Mouse (Mus musculus): ENCODE measurements around the gene Lin54. TPM values are rescaled to one million over a fixed set of nuclear protein-coding genes. Genes with fewer than 3 reads are reported as not detected.

The Lin54 gene
- polyA plus RNA-seq (2012; ENCODE audit: insufficient read depth, insufficient read length, missing spikeins), result 12.1 and 13.9 TPM in 2 replicates

DNA sequence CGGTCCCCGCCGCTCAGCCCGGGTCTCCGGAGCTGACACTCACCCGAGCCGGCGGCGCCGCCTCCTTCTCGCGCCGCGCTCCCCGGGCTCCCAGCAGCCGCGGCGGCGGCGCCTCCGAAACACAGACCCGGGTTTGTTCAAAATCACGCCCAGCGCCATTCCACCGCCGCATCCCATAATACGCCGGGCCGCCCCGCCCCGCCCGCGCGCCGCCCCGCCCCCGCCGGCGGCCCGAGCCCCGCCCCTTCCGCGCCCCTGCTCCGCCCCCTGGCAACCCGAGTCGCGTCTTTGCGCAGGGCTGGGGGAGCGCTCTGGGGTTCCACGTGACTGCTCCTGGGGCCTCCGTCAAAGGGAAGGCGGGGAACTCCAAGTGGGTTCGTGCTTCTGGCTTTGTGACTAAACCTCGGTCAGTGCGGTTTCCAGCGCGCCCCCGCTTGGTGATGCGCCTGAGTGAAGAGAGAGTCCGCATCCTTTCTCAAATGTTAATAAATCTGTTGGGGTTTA lies at the start of gene Lin54:
Gene Lin54, minus strand, starts transcription at position 182 of the 504 bp plus-strand sequence.
- peak within 1 kb of the TSS; percentile 97 for H3K4me3 ChIP-seq (ENCODE audit: insufficient read depth, low read length)
- H3K27ac ChIP-seq (ENCODE audit: insufficient read depth, low read depth, low read length), result peak within 1 kb of the TSS; percentile 51
- H3K4me1 ChIP-seq (ENCODE audit: control insufficient read depth, insufficient read depth, low read length), result peaks cover 10% of the 10 kb centered on the region
- peak; percentile 37 for TF ChIP-seq CTCF (IDR thresholded peaks at IDR 0.05; ENCODE audit: low read depth, low read length)
- no peak for TF ChIP-seq POLR2A (IDR thresholded peaks at IDR 0.05; ENCODE audit: borderline replicate concordance, low read depth, low read length)

DNA sequence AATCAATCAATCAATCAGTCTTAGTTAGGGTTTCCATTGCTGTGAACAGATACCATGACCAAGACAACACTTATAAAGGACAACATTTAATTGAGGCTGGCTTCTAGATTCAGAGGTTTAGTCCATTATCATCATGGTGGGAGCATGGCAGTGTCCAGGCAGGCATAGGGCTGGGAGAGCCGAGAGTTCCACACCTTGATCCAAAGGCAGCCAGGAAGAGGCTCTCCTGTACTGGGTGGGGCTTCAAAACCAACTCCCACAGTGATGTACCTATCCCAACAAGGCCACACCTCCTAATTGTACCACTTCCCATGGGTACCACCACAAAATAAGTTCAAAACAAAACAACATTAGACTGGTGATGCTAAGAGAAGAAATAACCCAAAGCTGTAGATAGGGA lies 49.7 kb upstream of the Lin54 start:
- Histone ChIP-seq H3K27ac (ENCODE audit: insufficient read depth, low read depth, low read length) (no peak overlapping the region), H3K4me3 (ENCODE audit: insufficient read depth, low read length) (no peak overlapping the region), H3K4me1 (ENCODE audit: control insufficient read depth, insufficient read depth, low read length) (no peaks in the 10 kb centered on the region)
- TF ChIP-seq CTCF (IDR thresholded peaks at IDR 0.05; ENCODE audit: low read depth, low read length), result no peak
- TF ChIP-seq POLR2A (IDR thresholded peaks at IDR 0.05; ENCODE audit: borderline replicate concordance, low read depth, low read length), result no peak

- Histone ChIP-seq H3K27ac (ENCODE audit: insufficient read depth, low read depth, low read length) (no peak overlapping the region), H3K4me1 (ENCODE audit: control insufficient read depth, insufficient read depth, low read length) (no peaks in the 10 kb centered on the region), H3K4me3 (ENCODE audit: insufficient read depth, low read length) (no peak overlapping the region)
- no peak for TF ChIP-seq CTCF (IDR thresholded peaks at IDR 0.05; ENCODE audit: low read depth, low read length)
- no peak for TF ChIP-seq POLR2A (IDR thresholded peaks at IDR 0.05; ENCODE audit: borderline replicate concordance, low read depth, low read length)
Measured at GRCm38 (mm10) chr5:100549311-100549710, 48.9 kb upstream of the Lin54 start.

- H3K4me3 ChIP-seq (ENCODE audit: insufficient read depth, low read length), result no peak overlapping the region
- TF ChIP-seq POLR2A (IDR thresholded peaks at IDR 0.05; ENCODE audit: borderline replicate concordance, low read depth, low read length) (no peak), CTCF (IDR thresholded peaks at IDR 0.05; ENCODE audit: low read depth, low read length) (no peak)
- no peak overlapping the region for H3K27ac ChIP-seq (ENCODE audit: insufficient read depth, low read depth, low read length)
- no peaks in the 10 kb centered on the region for H3K4me1 ChIP-seq (ENCODE audit: control insufficient read depth, insufficient read depth, low read length)
Measured at GRCm38 (mm10) chr5:100548236-100548635, 47.8 kb upstream of the Lin54 start.

- H3K27ac ChIP-seq (ENCODE audit: insufficient read depth, low read depth, low read length), result no peak overlapping the region
- H3K4me1 ChIP-seq (ENCODE audit: control insufficient read depth, insufficient read depth, low read length), result no peaks in the 10 kb centered on the region
Measured at GRCm38 (mm10) chr5:100546294-100547080, 46.0 kb upstream of the Lin54 start.

GRCm38 (mm10) chr5:100536638-100537037 lies 36.2 kb upstream of the Lin54 start:
- no peak overlapping the region for H3K27ac ChIP-seq (ENCODE audit: insufficient read depth, low read depth, low read length)
- no peak for TF ChIP-seq POLR2A (IDR thresholded peaks at IDR 0.05; ENCODE audit: borderline replicate concordance, low read depth, low read length)
- TF ChIP-seq CTCF (IDR thresholded peaks at IDR 0.05; ENCODE audit: low read depth, low read length), result no peak
- H3K4me1 ChIP-seq (ENCODE audit: control insufficient read depth, insufficient read depth, low read length), result no peaks in the 10 kb centered on the region
- no peak overlapping the region for H3K4me3 ChIP-seq (ENCODE audit: insufficient read depth, low read length)

More at GRCm38 (mm10) chr5:100546294-100547080, 46.0 kb upstream of the Lin54 start:
- H3K4me3 ChIP-seq (ENCODE audit: insufficient read depth, low read length), result no peak overlapping the region
- TF ChIP-seq CTCF (IDR thresholded peaks at IDR 0.05; ENCODE audit: low read depth, low read length), result 0 out of 2 replicates have a peak, but pooled peaks have one; percentile 9
- no peak for TF ChIP-seq POLR2A (IDR thresholded peaks at IDR 0.05; ENCODE audit: borderline replicate concordance, low read depth, low read length)

DNA sequence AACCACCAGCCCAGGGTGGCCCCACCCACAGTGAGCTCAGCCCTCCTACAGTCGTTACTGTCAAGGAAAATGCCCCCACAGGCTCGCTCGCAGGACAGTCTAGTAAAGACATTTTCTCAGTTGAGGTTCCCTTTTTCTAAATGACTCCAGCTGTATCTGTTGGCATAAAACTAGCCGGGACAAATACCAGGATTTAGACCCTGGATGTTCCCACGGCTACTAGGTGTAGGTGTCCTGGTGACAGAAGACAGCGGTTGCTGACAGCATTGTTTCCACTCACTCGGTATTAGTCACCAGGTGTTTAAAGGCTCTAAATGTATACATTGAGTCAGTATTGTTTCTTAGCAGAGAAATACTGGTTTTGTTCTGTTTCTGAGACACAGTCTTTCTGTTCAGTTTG lies 35.4 kb upstream of the Lin54 start:
- no peak overlapping the region for H3K27ac ChIP-seq (ENCODE audit: insufficient read depth, low read depth, low read length)
- H3K4me3 ChIP-seq (ENCODE audit: insufficient read depth, low read length), result no peak overlapping the region
- no peak for TF ChIP-seq CTCF (IDR thresholded peaks at IDR 0.05; ENCODE audit: low read depth, low read length)
- no peak for TF ChIP-seq POLR2A (IDR thresholded peaks at IDR 0.05; ENCODE audit: borderline replicate concordance, low read depth, low read length)
- H3K4me1 ChIP-seq (ENCODE audit: control insufficient read depth, insufficient read depth, low read length), result no peaks in the 10 kb centered on the region

DNA sequence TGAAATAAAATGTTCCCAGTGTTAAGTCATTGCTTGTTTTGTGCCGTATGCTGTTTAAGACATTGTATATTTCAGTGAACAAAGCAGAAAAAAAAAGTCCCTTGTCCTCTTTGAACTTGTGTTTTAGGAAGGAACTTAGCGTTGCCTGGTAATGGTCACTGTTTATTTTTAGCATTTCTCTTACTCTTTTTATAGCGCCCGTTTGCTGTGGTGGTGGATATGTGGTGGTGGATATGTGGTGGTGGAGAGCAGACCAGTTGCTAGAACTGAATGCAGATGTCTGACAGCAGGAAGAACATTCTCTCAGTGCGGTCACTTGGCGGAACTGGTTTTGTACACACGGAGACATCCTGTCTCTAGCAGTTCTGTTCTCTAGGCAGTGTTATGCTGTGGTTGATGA lies 25.7 kb upstream of the Lin54 start:
- TF ChIP-seq CTCF (IDR thresholded peaks at IDR 0.05; ENCODE audit: low read depth, low read length), result no peak
- no peak for TF ChIP-seq POLR2A (IDR thresholded peaks at IDR 0.05; ENCODE audit: borderline replicate concordance, low read depth, low read length)
- Histone ChIP-seq H3K4me3 (ENCODE audit: insufficient read depth, low read length) (no peak overlapping the region), H3K27ac (ENCODE audit: insufficient read depth, low read depth, low read length) (peak overlapping the region; percentile 0; the same call in 1 of the 2 replicates), H3K4me1 (ENCODE audit: control insufficient read depth, insufficient read depth, low read length) (peaks cover 39% of the 10 kb centered on the region)

DNA sequence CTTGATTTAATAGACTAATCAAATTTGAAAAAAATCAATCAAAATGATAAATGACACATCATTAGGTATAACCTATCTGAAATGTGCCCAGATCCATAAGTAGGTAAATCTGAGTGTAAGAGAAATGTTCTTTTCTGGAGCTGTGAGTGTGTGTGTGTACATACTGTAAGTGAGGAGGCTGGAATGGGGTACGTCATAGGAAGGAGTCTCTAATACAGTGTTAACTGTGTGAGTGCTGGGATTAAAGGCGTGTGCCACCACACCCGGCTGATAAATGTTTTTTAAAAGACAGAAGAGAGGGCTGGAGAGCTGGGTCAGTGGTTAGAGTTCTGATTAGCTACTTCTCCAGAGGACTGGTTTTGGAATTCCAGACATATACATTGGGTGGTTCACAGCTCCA lies 25.2 kb upstream of the Lin54 start:
- peaks cover 39% of the 10 kb centered on the region for H3K4me1 ChIP-seq (ENCODE audit: control insufficient read depth, insufficient read depth, low read length)
- TF ChIP-seq CTCF (IDR thresholded peaks at IDR 0.05; ENCODE audit: low read depth, low read length), result no peak
- no peak for TF ChIP-seq POLR2A (IDR thresholded peaks at IDR 0.05; ENCODE audit: borderline replicate concordance, low read depth, low read length)
- H3K4me3 ChIP-seq (ENCODE audit: insufficient read depth, low read length), result peak overlapping the region; percentile 27; the same call in 1 of the 2 replicates
- H3K27ac ChIP-seq (ENCODE audit: insufficient read depth, low read depth, low read length), result peak overlapping the region; percentile 90

DNA sequence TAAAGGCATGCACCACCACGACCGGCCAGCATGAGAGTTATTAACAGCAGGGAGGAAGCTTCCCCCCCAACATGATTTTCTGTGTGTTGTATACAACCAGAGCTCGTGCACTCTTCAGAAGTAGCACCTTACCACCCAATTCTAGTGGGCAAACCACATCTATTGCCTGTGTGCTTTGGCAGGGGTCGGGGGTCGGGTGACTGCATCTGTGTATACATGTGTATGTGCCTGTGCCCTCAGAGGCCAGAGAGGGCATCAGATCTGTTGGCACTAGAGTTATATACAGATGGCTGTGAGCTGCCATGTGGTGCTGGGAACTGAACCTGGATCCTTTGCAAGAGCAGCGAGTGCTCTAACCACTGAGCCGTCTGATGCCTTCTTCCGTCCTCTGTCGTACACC lies 24.5 kb upstream of the Lin54 start:
- H3K4me1 ChIP-seq (ENCODE audit: control insufficient read depth, insufficient read depth, low read length), result peaks cover 46% of the 10 kb centered on the region
- TF ChIP-seq CTCF (IDR thresholded peaks at IDR 0.05; ENCODE audit: low read depth, low read length) (no peak), POLR2A (IDR thresholded peaks at IDR 0.05; ENCODE audit: borderline replicate concordance, low read depth, low read length) (no peak)
- H3K27ac ChIP-seq (ENCODE audit: insufficient read depth, low read depth, low read length), result 0 out of 2 replicates have a peak overlapping the region, but pooled peaks have one; percentile 27
- no peak overlapping the region for H3K4me3 ChIP-seq (ENCODE audit: insufficient read depth, low read length)

All from bone marrow macrophage, adult 2 months (primary cell).